Mouse (Mus musculus): Measurements from ENCODE around the gene 2010111I01Rik.
A peak's percentile ranks its signal among the peaks of the same experiment; 100 is the strongest.
"Not testable (repeated sequence)": the region's sequence is repeated elsewhere in the genome, so short reads cannot be mapped to it uniquely, and the experiment has no call there.

2010111I01Rik gene

DNA sequence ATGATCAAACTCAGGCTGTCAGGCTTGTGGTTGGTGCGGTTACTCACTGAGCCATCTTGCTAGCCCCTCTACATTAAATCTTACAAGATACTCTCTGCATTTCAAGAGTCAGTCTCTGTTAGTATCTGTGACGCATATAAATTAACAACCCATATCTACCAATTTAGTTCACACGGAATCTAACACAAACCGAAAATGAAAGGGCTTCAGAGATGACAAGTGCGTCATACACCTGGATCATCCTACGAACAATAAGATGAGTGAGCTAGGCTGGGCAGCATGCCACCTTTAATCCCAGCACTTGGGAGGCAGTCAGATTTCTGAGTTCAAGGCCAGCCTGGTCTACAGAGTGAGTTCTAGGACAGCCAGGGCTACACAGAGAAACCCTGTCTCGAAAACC lies 355.1 kb downstream of the 2010111I01Rik start:
- DNase-seq (ENCODE audit: low spot score) = no peak

DNA sequence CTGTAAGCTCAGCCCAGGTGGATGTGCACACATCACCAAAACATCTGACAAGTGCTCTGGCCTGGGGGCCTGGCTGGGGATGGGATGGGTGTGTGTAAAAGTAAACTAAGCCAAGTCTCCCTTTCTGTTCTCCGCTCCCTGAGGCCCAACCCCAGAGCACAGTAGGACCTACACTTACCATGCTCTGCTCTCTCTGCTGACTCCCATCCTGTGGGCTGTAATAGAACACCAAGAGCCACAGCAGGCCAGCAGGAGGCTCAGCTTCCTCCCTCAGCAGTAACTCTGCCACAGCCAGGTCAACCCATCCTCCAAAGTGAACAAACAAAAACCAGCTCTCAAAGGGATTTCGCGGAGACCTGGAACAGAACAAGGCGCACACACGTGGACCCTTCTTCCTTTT lies 357.0 kb downstream of the 2010111I01Rik start:
- no peak for DNase-seq (ENCODE audit: low spot score)

DNA sequence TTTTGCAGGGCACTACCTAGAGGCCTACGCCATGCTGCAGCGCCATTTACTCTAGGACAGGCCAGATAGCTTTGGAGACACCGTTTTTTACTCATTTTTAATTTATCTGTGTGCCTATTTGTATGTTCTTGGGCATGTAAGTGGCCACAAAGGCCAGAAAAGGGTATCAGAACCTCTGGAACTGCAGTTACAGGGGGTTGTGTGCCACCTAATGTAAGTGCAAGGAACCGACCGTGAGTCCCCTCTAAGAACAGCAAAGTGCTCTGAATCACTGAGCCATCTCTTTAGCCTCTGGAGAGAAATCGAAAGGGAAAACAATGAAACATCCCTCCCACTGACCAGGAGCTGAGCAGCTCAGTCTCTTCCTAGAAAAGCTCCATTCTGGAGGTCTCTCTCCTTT lies 358.1 kb downstream of the 2010111I01Rik start:
- DNase-seq (ENCODE audit: low spot score) = no peak

DNA sequence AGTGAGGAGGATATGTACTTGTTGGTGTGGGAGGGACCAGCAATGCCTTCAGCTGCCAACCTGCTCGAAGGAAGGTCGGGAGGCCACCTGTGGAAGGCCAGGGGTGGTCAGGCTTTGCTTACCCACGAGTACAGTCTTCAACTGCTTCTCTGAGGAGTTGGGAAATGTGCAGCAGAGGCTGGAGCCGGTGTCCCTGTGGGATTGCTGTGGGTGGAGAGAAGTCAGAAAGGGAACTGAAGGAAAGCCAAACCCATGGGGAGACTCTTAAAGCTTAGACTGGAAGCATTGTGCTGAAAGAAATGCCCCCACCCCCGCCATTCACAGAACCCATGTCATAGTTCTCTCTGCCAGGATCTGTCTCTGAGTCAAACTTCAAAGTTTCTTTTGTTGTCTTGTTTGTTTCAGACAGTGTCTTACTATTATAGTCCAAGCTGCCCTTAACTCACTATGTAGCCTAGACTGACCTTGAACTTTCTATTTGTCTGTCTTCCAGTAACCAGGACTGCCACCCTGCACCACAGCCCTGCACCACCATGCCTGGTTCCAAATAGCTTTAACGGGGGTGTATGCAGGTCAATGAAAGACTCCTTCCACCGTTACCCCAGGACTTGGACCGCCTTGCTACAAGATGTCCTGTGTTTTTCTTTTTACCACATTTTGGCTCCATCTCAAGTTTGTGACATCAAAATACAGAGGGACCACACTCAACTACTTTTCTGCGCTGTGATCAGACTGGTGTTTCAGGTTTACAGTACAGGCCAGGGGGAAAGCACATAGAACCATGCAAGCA lies 358.8 kb downstream of the 2010111I01Rik start:
- no peak for DNase-seq (ENCODE audit: low spot score)

DNA sequence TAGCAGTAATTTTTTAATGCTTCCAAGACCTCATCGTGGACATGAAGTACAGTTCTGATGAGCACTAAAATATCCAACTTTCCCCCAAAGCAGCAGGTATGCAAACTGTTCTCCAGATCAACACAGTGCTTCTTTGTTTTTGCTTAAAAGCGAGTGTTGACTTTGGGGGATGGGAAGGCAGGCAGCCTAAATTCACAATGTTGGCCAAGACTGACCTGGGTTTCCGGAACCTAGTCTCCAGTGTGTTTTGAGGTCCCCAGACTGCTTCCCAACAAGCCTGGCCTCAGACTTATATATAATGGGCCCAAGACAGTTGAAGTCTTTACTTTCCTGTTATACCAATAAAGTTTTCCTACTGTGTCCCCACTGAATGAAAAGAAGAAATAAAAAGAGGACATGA lies 359.6 kb downstream of the 2010111I01Rik start:
- no peak for DNase-seq (ENCODE audit: low spot score)

DNA sequence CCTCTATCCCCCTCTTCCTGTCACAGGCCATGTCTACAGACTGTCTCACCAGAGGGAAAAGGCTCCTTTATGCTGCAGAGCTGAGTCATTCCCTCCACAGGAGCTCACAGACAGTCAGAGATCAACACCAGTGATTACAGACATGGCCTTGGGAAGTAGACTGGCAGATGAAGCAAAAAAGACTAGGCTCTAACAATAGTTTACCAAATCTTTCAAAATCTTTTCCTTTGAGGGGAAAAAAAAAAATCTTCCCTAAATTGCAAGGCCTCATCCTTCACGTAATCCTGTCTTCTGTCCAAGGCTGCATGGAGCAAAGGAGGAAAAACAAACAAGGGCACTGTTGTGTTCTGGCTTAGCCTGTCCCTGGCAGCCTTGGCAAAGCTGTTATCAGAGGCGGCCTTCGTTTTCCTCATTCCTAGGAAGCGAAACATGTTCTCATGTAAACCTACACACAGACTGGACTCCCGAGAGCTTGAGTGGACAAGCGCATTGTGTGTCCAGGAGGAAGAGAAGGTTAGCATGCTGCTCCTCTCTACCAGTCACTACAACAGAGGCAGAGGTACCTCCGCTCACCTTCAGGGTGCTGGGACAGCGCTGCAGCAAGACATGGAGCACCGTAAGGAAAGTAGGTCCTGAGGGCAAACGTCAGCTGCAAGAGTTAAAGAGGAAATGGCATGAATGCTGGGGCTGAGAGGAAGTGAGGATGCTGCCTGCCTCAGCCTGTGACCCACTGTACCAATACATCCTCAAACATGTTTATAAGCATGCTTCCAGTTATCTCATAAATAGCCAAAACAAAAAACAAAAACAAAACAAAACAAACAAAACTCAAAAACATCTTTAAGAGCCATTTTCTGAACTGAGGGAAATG lies 360.5 kb downstream of the 2010111I01Rik start:
- no peak for DNase-seq (ENCODE audit: low spot score)

DNA sequence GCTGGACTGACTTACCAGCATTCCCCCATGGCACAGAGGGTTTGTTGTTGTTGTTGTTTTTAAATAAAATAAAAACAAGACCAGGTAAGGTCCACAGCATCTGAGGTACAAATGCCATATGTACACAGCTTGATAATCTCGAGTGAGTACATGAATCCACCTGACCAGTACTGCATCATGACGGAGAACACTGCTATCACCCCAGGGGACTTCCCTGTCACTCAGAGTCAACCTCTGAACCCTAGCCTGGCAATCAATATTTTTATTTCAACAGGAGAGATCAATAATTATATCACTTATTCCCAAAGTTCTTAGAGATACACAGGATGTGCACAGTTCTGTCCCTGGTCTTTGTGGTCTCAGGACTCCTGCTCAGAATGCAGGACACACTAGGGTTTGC lies 361.3 kb downstream of the 2010111I01Rik start:
- DNase-seq (ENCODE audit: low spot score) = no peak

DNA sequence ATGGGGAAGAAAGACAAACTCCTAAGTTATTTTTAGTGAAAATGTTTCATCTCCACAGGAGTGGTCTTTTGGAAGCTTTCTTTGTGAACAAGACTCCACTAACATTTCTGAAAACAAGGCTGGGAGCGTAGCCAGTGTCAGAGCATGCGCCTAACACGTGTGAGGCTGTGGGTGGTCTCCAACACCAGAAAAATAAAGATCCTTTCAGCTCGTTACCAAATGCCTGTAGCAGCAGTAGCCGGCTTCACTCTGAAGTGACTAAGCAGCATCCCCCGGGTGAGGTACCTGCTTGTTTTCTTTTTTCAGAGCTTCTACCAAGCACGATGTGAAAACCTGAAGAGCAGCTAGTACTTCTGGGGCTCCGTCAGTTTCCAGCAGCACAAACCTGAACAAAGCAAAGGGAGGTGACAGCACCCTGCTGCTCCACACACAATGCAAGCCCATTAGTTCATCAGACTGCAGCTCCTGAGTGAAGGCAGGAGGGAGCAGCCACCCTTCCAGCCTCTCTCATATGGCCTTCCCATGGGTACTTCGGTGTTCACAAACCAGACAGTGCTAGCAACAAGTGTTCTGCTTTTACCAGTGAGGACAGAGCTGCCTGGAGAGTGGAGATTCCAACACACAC lies 365.7 kb downstream of the 2010111I01Rik start:
- no peak for DNase-seq (ENCODE audit: low spot score)

DNA sequence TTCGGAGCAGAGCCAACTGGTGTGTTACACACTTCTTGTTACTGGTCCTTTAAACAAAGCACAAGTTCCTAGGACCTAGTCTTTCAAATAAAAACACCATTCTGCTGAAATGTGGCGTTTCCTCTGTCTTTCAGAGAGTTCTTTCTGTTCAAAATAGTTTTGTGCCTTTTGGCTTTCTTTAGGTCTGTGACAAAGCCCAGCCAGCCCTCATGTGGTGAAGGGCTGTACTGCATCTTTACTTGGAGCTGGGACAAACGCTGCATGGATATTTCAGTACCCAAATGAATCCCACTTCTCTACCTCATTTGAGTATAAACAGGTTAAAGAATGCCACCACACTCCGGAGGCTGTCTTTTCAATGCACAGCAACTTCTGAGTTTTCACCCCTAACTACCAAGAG lies 366.7 kb downstream of the 2010111I01Rik start:
- DNase-seq (ENCODE audit: low spot score) = peak; percentile 27

DNA sequence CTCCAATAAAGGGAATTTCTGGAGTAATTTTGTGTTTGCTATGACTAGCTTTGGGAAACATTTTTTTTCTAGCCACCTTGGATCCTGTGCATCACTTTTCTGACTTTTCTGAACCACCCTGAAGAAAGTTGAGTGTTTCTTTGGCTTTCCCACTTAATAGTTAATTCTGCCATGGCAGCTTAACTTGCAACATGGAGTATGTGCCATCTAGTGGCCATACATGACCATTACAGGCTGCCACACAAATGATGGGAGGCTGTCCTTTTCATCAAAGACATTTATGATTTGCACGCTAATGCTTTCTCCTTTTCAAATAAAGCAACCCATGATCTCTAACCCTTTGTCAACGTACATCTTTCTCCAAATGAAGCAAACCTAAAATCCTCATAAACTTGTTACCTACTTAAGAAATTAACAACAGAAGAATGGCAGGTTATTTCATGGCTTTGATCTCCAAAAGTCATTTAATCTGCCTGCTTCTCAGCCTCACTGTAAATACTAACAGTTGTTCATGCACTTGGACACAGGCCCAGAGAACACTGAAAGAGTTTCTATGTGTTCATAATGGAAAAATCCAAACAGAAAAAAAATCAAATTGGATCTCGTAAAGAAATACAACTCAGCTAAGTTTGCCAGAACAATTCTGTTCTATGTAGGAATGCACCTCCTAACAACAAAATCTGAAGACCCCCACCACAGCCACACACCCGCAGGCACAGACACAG lies 368.0 kb downstream of the 2010111I01Rik start:
- DNase-seq (ENCODE audit: low spot score) = peak; percentile 56

DNA sequence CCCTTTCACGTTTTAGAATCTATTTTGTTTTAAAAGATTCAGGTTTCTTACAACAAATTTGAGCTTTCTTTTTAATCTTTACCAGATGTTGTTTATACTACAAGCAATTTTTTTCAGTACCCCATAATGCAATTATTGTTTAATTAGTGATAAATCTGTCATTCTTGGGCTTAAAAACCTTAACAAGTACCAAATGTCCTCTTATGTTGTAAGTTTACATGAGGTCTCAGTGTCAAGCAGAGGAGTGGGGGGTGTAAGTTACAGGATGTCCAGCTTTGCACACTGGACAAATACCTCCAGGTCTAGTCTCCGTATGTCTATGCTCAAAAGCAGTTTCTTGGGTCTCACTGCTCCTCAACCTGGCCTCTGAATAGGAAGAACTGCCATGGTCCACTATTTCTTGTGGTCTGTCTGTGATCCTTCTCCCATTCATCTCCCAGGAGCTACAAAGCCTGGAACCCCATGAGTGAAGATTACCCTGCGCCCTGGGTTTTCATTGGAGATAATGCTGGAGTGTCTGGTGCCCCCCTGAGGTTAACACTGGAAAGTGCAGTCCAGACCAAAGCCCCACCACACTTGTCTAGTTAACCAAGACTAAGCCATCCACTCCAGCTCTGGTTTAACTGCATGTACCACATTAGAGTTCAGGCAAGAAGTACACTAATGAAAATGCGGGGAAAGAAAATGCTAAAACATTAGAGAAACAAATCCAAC lies 370.9 kb downstream of the 2010111I01Rik start:
- DNase-seq (ENCODE audit: low spot score) = peak; percentile 10

DNA sequence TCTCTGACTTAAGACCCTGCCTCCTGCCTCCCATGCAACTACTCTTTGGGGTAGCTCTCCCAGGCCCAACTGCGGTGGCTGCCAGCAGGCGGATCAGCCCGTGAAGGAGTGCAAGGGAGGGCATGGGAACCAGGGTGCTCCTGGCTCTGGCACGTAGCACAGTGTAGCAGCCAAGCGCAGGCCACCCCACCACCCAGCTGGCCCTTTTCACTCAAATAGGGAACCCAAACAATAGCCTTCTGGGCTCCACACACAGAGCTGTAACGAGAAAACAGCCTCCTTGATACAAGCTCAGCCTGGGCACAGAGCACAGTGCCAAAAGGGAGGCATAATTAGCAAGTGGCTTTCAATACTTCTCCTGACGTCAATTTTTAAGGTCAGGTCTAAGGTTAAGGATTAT lies 371.6 kb downstream of the 2010111I01Rik start:
- no peak for DNase-seq (ENCODE audit: low spot score)

DNA sequence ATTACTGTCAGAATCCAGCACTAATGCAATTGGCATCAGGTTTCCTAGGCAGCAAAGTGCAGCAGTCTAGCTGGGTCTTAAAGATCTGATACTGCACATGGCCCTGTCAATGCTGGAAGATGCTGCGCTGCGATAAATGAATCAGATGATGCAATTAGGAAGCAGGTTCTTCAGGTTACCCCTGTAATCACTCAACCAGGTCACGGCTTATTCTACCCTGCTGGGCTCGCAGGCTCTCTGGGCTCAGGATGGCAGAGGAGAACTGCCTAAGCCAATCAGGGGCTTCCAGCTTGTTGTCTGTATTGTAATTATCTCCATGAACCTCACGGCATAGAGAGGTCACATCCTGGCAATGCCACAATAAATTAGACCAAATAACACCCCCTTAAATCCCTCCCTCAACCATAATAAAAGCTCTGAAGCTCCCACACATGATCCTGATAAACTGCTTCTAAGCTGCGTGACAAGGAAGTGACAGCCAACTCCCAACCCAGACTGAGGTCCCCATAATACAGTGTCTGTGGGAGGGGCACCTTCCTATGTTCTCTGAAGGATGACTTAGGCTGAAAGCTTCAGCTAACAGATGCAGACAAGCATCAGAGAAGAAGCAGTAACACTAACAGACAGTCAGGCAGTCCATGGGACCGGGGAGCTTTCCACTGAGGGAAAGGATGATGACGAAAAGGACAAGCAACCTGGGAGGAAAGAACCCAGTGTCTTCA lies 372.7 kb downstream of the 2010111I01Rik start:
- DNase-seq (ENCODE audit: low spot score) = no peak

DNA sequence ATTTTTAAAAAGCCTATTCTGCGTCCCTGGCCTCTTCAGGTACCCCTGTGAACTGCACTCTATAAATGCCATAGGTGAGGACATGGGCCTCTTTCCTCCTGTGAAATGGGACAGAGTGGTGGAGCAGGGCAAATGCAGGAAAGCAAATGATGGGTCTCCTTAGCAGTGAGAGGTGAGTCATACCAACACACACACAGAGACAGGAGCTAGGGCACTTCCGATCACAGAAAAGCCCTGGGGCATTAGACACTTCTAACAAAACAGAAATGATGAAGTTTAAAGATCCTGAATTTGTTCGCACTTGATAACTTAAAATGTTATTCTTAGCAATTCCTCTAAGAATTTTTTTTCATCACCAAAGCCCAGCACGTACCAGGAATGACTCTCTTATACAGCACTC lies 375.3 kb downstream of the 2010111I01Rik start:
- DNase-seq (ENCODE audit: low spot score) = no peak

DNA sequence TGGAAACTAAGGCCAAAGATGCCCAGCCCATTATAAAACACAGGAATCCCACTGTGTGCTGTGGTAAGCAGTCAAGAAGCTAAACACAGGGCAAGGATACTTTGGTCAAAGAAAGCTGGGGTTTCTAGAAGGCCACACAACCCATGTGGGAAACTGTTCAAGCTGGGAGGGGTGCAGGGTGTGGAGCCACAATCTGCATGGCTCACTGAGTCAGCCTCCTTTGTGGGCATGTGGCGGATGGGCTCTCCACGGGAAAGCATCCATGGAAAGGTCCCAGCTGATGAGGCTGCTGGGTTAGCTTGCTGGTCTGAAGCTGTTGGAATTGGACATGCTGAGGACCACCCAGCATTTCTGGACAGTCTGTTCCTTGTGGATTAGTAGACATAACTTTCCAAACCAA lies 378.1 kb downstream of the 2010111I01Rik start:
- DNase-seq (ENCODE audit: low spot score) = no peak

DNA sequence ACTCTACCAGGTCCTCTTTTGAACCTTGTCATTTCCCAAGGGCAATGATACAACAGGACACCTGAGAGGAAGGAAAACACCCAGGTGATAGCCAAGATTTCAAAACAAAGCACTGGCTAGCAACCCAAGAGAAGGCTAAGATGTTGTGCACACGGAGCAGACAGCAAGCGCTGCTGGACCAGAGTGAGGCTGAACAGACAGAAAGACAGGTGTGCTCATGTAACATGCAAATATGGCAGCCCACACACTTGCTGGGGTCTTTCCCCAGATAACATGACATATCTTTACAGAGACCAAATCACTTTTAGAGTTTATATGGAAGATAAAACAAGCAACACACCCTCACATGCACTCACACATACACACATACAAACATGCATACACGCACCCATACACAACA lies 379.8 kb downstream of the 2010111I01Rik start:
- DNase-seq (ENCODE audit: low spot score) = no peak

DNA sequence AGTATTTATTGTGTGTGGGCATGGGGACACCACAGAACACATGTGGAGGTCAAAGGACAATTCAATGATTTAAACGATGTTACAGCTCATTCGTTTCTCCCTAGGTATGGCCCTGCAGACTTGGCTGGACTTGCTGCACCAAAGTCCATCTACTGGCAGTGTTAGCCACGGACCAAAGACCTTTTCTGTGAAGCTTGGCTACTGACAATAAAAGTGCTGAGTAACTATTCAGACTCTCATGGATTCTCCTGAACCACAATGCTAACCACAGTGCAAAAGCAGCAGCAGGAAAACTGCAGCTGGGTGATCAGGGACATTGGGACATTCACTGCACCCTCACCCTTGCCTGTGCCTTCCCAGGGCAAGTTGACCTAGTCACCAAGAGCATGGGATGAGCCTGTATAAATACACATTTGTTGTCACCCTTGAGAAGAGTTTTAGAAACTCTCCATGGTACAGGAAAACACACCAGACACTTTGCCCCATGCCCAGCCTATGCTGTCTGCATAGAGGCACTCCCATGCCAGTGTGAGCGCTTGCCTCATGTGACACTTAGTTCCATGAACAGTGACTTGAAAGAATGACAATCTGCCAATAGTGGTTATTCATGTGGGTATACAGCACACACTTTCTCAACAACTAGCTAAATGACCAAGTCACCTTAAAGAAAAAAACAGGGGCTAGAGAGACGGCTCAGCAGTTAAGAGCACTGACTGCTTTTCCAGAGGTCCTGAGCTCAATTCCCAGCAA lies 381.0 kb downstream of the 2010111I01Rik start:
- no peak for DNase-seq (ENCODE audit: low spot score)

DNA sequence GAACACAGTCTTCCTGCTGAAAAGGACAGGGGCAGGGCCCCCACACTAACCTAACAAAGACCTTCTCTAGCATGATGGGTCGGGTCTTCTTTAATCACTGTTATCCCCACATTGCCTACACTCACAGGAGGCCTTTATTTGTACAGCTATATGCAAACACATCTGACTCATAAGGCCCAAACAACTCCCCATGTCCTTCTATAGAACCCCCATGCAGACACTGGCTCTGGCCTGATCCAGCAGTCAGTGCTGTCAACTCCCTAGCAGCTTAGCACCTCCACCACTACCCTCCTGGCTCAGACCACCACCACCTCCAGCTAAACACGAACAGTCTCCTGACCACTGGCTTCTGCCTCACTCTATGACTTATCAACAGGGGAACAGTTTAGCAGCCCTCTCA lies 382.9 kb downstream of the 2010111I01Rik start:
- no peak for DNase-seq (ENCODE audit: low spot score)

DNA sequence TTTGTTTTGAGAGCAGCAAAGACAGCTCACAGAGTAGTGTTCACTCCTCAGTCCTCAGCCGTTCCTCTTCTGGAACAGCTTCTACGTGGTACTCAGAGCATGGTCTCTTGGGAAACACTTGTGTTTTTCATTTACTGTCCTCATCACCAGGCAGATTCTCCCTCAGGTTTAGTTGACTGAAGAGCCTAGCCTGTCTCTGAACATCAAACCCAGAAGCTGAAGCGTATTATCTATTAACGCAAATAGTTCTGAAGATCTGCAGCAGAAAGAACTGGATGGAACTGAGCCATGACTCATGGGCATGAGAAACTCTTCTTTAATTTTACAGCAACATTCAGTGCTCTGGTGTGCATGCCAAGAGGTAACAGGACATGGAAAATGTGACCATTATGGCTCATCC lies 385.4 kb downstream of the 2010111I01Rik start:
- no peak for DNase-seq (ENCODE audit: low spot score)

DNA sequence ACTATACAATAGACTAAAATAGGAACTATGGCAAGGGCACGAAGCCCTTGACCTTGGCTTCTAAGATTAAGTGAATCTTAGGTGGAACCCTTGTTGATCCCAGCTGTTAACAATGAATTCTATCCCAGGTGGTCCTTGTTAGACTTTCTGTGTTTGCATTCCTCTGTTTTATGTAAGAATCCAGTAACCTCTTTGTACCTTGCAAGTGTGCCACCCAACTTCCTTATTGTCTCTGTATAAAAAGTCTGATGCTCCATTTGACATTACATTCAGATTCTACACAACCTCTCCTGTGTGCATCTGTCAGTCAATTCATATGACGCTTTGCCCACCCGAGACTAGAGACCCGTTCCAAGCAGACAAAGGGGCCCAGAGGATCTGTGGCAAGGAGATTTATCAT lies 388.6 kb downstream of the 2010111I01Rik start:
- DNase-seq (ENCODE audit: low spot score) = not testable (repeated sequence)

Data from T-cell, adult 2 months (primary cell).